ENCODE assay signal across 21 mouse cellular contexts in the genomic region with DNA sequence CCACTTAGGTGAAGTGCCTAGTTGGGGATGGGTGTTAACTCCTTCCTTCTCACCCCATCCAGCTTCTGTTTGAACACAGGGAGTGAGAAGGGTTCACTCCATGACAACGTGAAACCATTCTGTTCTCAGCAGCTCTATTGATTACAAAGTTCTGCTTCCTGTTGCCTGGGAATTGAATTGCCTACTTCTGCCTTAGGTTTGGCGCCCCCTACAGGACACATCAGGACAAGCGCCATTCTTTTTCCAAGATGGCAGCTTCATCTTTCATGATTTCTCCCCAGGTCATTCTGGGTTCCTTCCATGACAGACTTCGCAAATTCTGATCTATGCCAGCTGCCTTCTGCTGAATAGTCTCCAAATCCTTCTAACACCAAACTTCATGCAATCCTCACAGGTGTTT.
DNase-seq lines count a peak whose midpoint lies in the region; ATAC-seq and TF ChIP-seq lines count a peak whose summit lies in the region.
"Had no signal": no experiment of that assay in that cellular context is flagged by ENCODE, and none has a peak within 500 bp of the region (broad histone marks: within the 10 kb centered on the region; RNA-seq: fewer than 3 reads in every experiment).

No protein-coding gene starts in this region.

- TF ChIP-seq EP300 in liver, postnatal 0 days (IDR thresholded peaks at IDR 0.05; ENCODE audit: low read depth): no peak

- no peak overlapping the region for H3K4me3 ChIP-seq in hindbrain, postnatal 0 days (ENCODE audit: low read length)
- no peak overlapping the region for H3K4me3 ChIP-seq in hindbrain, embryonic 13.5 days
- H3K4me3 ChIP-seq in liver, postnatal 0 days (ENCODE audit: low read depth, low read length): no peak overlapping the region
- H3K4me3 ChIP-seq: embryonic facial prominence, embryonic 15.5 days; limb, embryonic 12.5 days; liver, embryonic 15.5 days had no signal

- peak; percentile 38 for TF ChIP-seq CTCF in hindbrain, postnatal 0 days (IDR thresholded peaks at IDR 0.05; ENCODE audit: low read depth)
- TF ChIP-seq CTCF in liver, postnatal 0 days (IDR thresholded peaks at IDR 0.05; ENCODE audit: low read depth): peak; percentile 55

- H3K27ac ChIP-seq in hindbrain, postnatal 0 days: no peak overlapping the region
- no peak overlapping the region for H3K27ac ChIP-seq in hindbrain, embryonic 13.5 days
- no peak overlapping the region for H3K27ac ChIP-seq in liver, postnatal 0 days (ENCODE audit: low read depth)
- H3K27ac ChIP-seq: embryonic facial prominence, embryonic 15.5 days; limb, embryonic 12.5 days; liver, embryonic 15.5 days had no signal

- H3K9ac ChIP-seq in hindbrain, postnatal 0 days (replicated peaks; ENCODE audit: low read length): no peak overlapping the region
- no peak overlapping the region for H3K9ac ChIP-seq in hindbrain, embryonic 13.5 days
- H3K9ac ChIP-seq in liver, postnatal 0 days (replicated peaks): no peak overlapping the region
- H3K9ac ChIP-seq: embryonic facial prominence, embryonic 15.5 days; limb, embryonic 12.5 days; liver, embryonic 15.5 days had no signal

- no peak overlapping the region for H3K4me2 ChIP-seq in hindbrain, postnatal 0 days (ENCODE audit: low read depth, low read length)
- no peak overlapping the region for H3K4me2 ChIP-seq in hindbrain, embryonic 13.5 days
- H3K4me2 ChIP-seq in liver, postnatal 0 days (ENCODE audit: low read depth, low read length): no peak overlapping the region
- H3K4me2 ChIP-seq: embryonic facial prominence, embryonic 15.5 days; limb, embryonic 12.5 days; liver, embryonic 15.5 days had no signal

- no peak for ATAC-seq in hindbrain, postnatal 0 days
- no peak for ATAC-seq in hindbrain, embryonic 13.5 days (ENCODE audit: low FRiP score)
- no peak for ATAC-seq in liver, postnatal 0 days
- ATAC-seq: hindbrain, embryonic 16.5 days had no signal

- no peaks in the 10 kb centered on the region for H3K36me3 ChIP-seq in hindbrain, postnatal 0 days (ENCODE audit: insufficient read depth, low read length)
- H3K36me3 ChIP-seq in hindbrain, embryonic 13.5 days: no peaks in the 10 kb centered on the region
- no peaks in the 10 kb centered on the region for H3K36me3 ChIP-seq in liver, postnatal 0 days (replicated peaks; ENCODE audit: insufficient read depth, low read length)
- H3K36me3 ChIP-seq in splenic B cell, adult 2 months (ENCODE audit: control insufficient read depth, insufficient read depth, low read length, poor library complexity, severe bottlenecking): no peaks in the 10 kb centered on the region
- H3K36me3 ChIP-seq: embryonic facial prominence, embryonic 15.5 days; limb, embryonic 12.5 days; liver, embryonic 15.5 days had no signal

- no peak for DNase-seq in hindbrain, postnatal 0 days (ENCODE audit: low spot score)
- no peak for DNase-seq in liver, postnatal 0 days
- DNase-seq in liver: no peak
- peak; percentile 7 for DNase-seq in NIH3T3 (ENCODE audit: low read depth)
- DNase-seq in splenic B cell, adult 2 months (ENCODE audit: low read depth, low spot score): peak; percentile 13
- no peak for DNase-seq in urinary bladder, adult 18-20 months (ENCODE audit: low spot score in 2 of 2)
- DNase-seq: adrenal gland, postnatal 25 days; cerebellum, adult 18-20 months; cerebellum, postnatal 25 days; embryo, embryonic 11 days; heart, postnatal 4 days; kidney, adult 8-10 months; kidney, postnatal 36 days; layer of hippocampus, adult 9-11 months; lung, postnatal 36 days; thymus, postnatal 36 days had no signal

- H3K4me1 ChIP-seq in hindbrain, postnatal 0 days (ENCODE audit: insufficient read depth, low read length): no peaks in the 10 kb centered on the region
- no peaks in the 10 kb centered on the region for H3K4me1 ChIP-seq in hindbrain, embryonic 13.5 days (replicated peaks)
- no peaks in the 10 kb centered on the region for H3K4me1 ChIP-seq in liver, postnatal 0 days (ENCODE audit: insufficient read depth)
- H3K4me1 ChIP-seq: embryonic facial prominence, embryonic 15.5 days; limb, embryonic 12.5 days; liver, embryonic 15.5 days had no signal

- H3K9me3 ChIP-seq in hindbrain, postnatal 0 days (ENCODE audit: low read length): peaks cover 4% of the 10 kb centered on the region; the same call in 1 of the 2 replicates
- peaks cover 5% of the 10 kb centered on the region; the same call in 1 of the 2 replicates for H3K9me3 ChIP-seq in hindbrain, embryonic 13.5 days
- H3K9me3 ChIP-seq in liver, postnatal 0 days (ENCODE audit: low read length): 0 out of 2 replicates have a peak, but pooled peaks cover 3% of the 10 kb centered on the region
- H3K9me3 ChIP-seq: embryonic facial prominence, embryonic 15.5 days; liver, embryonic 15.5 days had no signal

- no peaks in the 10 kb centered on the region for H3K27me3 ChIP-seq in hindbrain, postnatal 0 days (ENCODE audit: insufficient read depth, low read length)
- no peaks in the 10 kb centered on the region for H3K27me3 ChIP-seq in hindbrain, embryonic 13.5 days
- H3K27me3 ChIP-seq in liver, postnatal 0 days (ENCODE audit: insufficient read depth, low read length): no peaks in the 10 kb centered on the region
- no peaks in the 10 kb centered on the region for H3K27me3 ChIP-seq in splenic B cell, adult 2 months (ENCODE audit: control insufficient read depth, insufficient read depth, low read length, poor library complexity, severe bottlenecking)
- H3K27me3 ChIP-seq: embryonic facial prominence, embryonic 15.5 days; limb, embryonic 12.5 days; liver, embryonic 15.5 days had no signal

- 81% methylated on average over 4 of the region's 4 CpGs for WGBS in hindbrain, postnatal 0 days
- WGBS in hindbrain, embryonic 13.5 days: 75% methylated on average over 4 of the region's 4 CpGs
- 62% methylated on average over 4 of the region's 4 CpGs for whole genome bisulfite sequencing in liver, postnatal 0 days (ENCODE audit: insufficient replicate concordance)

Comparison
In these comparisons a context has a peak if more than half of its experiments do, and no peak if none do; other contexts are left out.
1. DNase-seq: peak in NIH3T3 (single experiment) and splenic B cell, adult 2 months (single experiment); none in hindbrain, postnatal 0 days (single experiment), liver, postnatal 0 days (single experiment), liver (single experiment) and urinary bladder, adult 18-20 months (0 of 2).